Mouse (Mus musculus) midbrain, embryonic 12.5 days (tissue): ENCODE results near the gene 4930524B15Rik. TPM values are rescaled to one million over a fixed set of nuclear protein-coding genes. Genes with fewer than 3 reads are reported as not detected.
"Not testable (repeated sequence)": the region's sequence is repeated elsewhere in the genome, so short reads cannot be mapped to it uniquely, and the experiment has no call there.

Experiments used
- ATAC-seq: fragments of 200-750 bp; cut with Nextera tagmentation; 2 replicates; pipeline ENCODE4 v1.8.0; 2017; ENCODE audit warnings: low read depth, moderate TSS enrichment, moderate library complexity; ENCODE audit not compliant: low FRiP score
- H3K27ac ChIP-seq: fragments of 300-500 bp; sonication (generic); replicated peaks from 2 replicates; pipeline ENCODE4 v1.5.1; 2016; ENCODE audit warnings: mild to moderate bottlenecking
- H3K27me3 ChIP-seq: fragments of 300-500 bp; sonication (generic); 2 replicates; pipeline ENCODE4 v1.6.1; 2016; ENCODE audit warnings: mild to moderate bottlenecking
- H3K36me3 ChIP-seq: fragments of 300-500 bp; sonication (generic); 2 replicates; pipeline ENCODE4 v1.6.1; 2016
- H3K4me1 ChIP-seq: fragments of 300-500 bp; sonication (generic); 2 replicates; pipeline ENCODE4 v1.6.1; 2016
- H3K4me2 ChIP-seq: fragments of 300-500 bp; sonication (generic); replicated peaks from 2 replicates; pipeline ENCODE4 v1.6.1; 2016; ENCODE audit warnings: mild to moderate bottlenecking, moderate library complexity
- H3K4me3 ChIP-seq: fragments of 300-500 bp; sonication (generic); 2 replicates; pipeline ENCODE4 v1.5.1; 2016; ENCODE audit warnings: mild to moderate bottlenecking
- H3K9ac ChIP-seq: fragments of 300-500 bp; sonication (generic); replicated peaks from 2 replicates; pipeline ENCODE4 v1.6.1; 2016; ENCODE audit warnings: mild to moderate bottlenecking, moderate library complexity
- H3K9me3 ChIP-seq: fragments of 300-500 bp; sonication (generic); 2 replicates; pipeline ENCODE4 v1.6.1; 2016; ENCODE audit warnings: mild to moderate bottlenecking
- WGBS: fragments of 180-500 bp; shearing (Covaris S2); methylation state at CpG from one replicate; pipeline ENCODE4 v1.1.7; 2016; 5-methylcytosine and 5-hydroxymethylcytosine counted together
- polyA plus RNA-seq: library from polyadenylated mRNA; unstranded; fragments of >200 nt; fragmentation: Nextera tagmentation; extraction: Ambion mirVana; gene quantifications from 2 replicates; pipeline ENCODE4 v1.2.1, GENCODE M21; 2016

The 4930524B15Rik gene
- polyA plus RNA-seq, 1 experiment from 2014 or later: 0.11 TPM

DNA sequence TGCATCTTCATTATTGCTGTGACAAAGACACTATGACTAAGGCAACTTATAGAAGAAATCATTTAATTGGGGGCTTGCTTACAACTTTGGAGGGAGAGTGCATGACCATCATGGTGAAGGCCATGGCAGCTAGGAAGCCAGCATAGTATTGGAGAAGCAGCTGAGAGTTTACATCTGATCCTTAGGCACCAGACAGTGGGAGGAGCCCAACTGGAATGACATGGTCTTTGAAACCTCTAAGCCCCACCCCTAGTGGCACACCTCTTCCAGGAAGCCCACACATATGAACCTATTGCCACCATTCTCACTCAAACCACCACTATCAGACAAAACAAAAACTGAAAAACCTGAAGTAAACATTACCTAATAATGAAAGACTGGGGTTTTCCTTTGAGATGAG lies 5.3 kb upstream of the 4930524B15Rik start:
- Histone ChIP-seq H3K9ac (no peak overlapping the region), H3K36me3 (no peaks in the 10 kb centered on the region)

DNA sequence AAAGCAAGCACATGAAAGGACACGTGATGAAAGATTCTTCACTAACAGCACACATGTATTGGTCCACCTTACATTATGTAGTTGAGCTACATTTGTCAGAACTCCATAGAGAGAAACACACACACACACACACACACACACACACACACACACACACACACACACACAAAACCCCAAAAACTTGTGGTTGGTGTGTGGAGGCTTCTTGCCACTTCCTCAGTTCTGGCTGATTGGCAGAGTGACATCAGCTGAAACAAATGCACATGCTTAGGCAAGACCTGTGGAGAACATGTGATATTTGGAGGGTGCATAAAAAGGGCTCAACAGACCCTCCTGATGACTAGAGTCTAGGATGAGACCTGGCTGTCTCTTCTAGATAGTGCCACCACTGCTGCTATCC lies 1.4 kb upstream of the 4930524B15Rik start:
- H3K27ac ChIP-seq: no peak overlapping the region
- no peak overlapping the region for H3K4me3 ChIP-seq
- H3K27me3 ChIP-seq: no peaks in the 10 kb centered on the region
- no peak for ATAC-seq
- no peak overlapping the region for H3K4me2 ChIP-seq
- 94% methylated on average over 1 of the region's 1 CpGs for WGBS
- no peak overlapping the region for H3K9ac ChIP-seq
- no peaks in the 10 kb centered on the region for H3K9me3 ChIP-seq
- H3K4me1 ChIP-seq: no peaks in the 10 kb centered on the region
- no peaks in the 10 kb centered on the region for H3K36me3 ChIP-seq

More for the DNA sequence above, 5.3 kb upstream of the 4930524B15Rik start:
- Histone ChIP-seq H3K4me3 (no peak overlapping the region), H3K9me3 (no peaks in the 10 kb centered on the region), H3K27me3 (no peaks in the 10 kb centered on the region), H3K4me2 (no peak overlapping the region), H3K27ac (no peak overlapping the region), H3K4me1 (no peaks in the 10 kb centered on the region)
- ATAC-seq: no peak

DNA sequence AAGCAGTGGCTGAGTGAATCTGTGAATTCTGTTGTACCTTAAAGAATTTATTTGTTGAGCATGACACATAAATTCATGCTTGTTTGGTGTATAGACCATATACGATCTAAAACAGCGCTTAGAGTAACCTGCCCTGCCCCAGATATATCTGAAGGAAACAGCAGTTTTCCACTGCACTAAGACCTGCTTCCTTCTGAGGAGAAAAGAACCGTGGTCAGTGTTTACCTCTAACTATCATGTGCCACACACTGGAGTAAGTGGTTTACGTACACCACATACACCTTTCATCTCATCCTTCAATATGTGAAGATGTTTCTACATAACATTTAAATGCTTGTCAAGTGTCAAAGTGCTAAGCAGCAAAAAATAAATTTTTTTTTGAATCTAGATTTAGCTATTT lies 8.7 kb downstream of the 4930524B15Rik start:
- Histone ChIP-seq H3K4me2 (no peak overlapping the region), H3K9me3 (0 out of 2 replicates have a peak, but pooled peaks cover 2% of the 10 kb centered on the region), H3K4me1 (no peaks in the 10 kb centered on the region), H3K9ac (no peak overlapping the region), H3K27ac (no peak overlapping the region), H3K36me3 (no peaks in the 10 kb centered on the region), H3K4me3 (no peak overlapping the region), H3K27me3 (no peaks in the 10 kb centered on the region)
- WGBS: 88% methylated on average over 4 of the region's 4 CpGs
- no peak for ATAC-seq

DNA sequence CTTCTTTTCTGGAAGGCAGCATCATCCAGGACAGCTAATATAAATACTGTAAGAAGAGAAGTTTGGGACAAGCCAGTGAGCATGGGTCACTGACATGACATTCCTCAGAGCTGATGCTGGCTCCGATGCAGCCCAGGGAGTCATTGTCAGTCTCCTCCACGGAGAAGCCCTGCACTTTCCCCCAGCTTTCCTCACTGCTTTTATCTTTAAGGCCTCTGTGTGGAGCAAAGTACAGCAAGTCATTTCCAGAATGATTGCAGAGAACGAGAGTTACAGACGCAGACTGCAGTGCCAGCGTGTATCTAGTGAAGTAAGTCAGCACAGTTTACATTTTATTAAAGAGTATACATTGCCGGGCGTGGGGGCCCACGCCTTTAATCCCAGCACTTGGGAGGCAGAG lies 9.4 kb downstream of the 4930524B15Rik start:
- Histone ChIP-seq H3K27ac (no peak overlapping the region), H3K36me3 (no peaks in the 10 kb centered on the region), H3K9me3 (0 out of 2 replicates have a peak, but pooled peaks cover 6% of the 10 kb centered on the region), H3K4me1 (no peaks in the 10 kb centered on the region), H3K9ac (no peak overlapping the region), H3K4me2 (no peak overlapping the region), H3K4me3 (no peak overlapping the region), H3K27me3 (no peaks in the 10 kb centered on the region)
- no peak for ATAC-seq
- 65% methylated on average over 8 of the region's 8 CpGs for WGBS

DNA sequence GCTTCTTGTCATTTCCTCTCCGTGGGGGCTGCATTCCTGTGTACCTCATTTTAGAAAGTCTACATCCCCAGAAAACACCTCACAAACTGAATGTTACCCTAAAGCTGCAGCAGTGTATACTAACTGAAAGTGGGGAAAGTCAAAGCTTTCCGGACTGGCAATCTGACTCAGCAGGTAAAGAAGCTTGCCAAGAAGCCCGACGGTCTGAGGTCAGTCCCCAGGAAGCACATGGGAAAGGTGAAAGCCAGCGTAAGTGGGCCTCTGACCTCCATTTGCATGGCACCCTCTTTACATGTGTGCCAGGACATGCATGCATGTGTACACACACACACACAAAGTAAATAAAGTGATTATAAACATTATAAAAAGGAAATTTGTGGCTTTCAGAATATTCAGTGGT lies 10.3 kb downstream of the 4930524B15Rik start:
- no peak for ATAC-seq
- Histone ChIP-seq H3K9me3 (0 out of 2 replicates have a peak, but pooled peaks cover 6% of the 10 kb centered on the region), H3K27me3 (no peaks in the 10 kb centered on the region), H3K36me3 (no peaks in the 10 kb centered on the region), H3K9ac (no peak overlapping the region), H3K27ac (no peak overlapping the region), H3K4me2 (no peak overlapping the region), H3K4me1 (no peaks in the 10 kb centered on the region), H3K4me3 (no peak overlapping the region)
- WGBS: 84% methylated on average over 5 of the region's 5 CpGs

DNA sequence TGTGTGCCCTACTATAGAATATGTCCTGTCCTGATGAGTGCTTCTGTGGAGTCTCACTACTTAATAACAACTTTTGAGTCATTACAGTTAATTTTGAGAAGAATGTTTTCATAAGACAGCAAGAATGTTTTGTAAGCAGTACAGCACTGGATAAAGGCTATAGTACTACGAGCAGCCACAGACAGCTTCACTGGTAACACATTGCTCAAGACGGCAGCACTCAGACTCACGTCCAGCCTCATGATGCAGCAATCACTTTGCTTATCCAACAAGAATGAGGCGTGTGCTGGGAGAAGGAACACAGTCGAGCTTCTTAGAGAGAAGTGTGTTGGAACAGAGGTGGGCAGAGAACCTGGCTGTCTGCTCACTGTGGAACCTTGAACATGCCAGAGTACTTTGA lies 10.7 kb downstream of the 4930524B15Rik start:
- no peak overlapping the region for H3K4me3 ChIP-seq
- ATAC-seq: no peak
- no peak overlapping the region for H3K4me2 ChIP-seq
- H3K36me3 ChIP-seq: no peaks in the 10 kb centered on the region
- no peak overlapping the region for H3K9ac ChIP-seq
- 75% methylated on average over 5 of the region's 5 CpGs for WGBS
- H3K27ac ChIP-seq: no peak overlapping the region
- H3K4me1 ChIP-seq: no peaks in the 10 kb centered on the region
- H3K9me3 ChIP-seq: 0 out of 2 replicates have a peak, but pooled peaks cover 6% of the 10 kb centered on the region
- H3K27me3 ChIP-seq: no peaks in the 10 kb centered on the region

DNA sequence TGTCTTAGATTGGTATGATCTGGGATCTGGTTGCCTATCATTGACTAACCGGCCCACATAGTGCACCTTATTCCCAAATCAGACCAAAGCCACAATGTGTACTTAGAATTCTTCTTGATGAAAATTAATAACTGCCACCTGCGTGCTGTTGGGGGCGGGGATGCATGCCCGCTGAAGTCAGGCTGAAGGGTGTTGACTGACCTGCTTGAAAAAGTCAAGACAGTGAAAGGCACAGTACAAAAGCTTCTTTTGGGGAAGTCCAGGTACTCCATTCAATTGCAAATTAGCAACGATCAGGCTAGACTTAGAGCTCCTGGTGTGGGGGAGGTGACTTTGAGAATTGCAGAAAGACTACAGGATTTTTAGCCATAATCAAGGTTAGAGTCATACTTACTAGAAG lies 14.7 kb downstream of the 4930524B15Rik start:
- not testable (repeated sequence) for H3K36me3 ChIP-seq, H3K27ac ChIP-seq, H3K9me3 ChIP-seq, H3K4me3 ChIP-seq, H3K4me2 ChIP-seq, H3K9ac ChIP-seq, H3K27me3 ChIP-seq, H3K4me1 ChIP-seq, ATAC-seq
- WGBS: 86% methylated on average over 5 of the region's 5 CpGs

DNA sequence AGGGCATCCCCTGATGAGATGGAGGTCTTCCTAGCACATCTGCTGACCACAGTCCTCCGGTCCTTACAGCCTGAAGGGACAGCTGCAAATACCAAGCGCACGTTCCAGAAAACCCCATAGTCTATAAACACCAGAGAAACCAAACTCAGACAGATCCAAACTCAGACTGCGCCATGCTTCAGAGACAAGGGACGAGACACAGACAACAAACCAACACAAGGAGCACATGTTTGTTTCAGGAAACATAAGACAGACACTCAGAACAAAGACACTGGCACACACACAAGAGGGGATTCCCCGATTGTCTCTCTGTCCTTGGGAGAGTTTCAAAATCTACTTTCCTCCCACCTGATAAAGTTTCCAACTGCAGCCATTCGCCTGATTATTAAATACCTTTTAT lies 16.4 kb downstream of the 4930524B15Rik start:
- H3K4me1 ChIP-seq: no peaks in the 10 kb centered on the region
- no peak for ATAC-seq
- WGBS: 90% methylated on average over 7 of the region's 7 CpGs
- H3K27ac ChIP-seq: no peak overlapping the region
- H3K9me3 ChIP-seq: 0 out of 2 replicates have a peak, but pooled peaks cover 6% of the 10 kb centered on the region
- no peak overlapping the region for H3K4me3 ChIP-seq
- no peak overlapping the region for H3K9ac ChIP-seq
- H3K36me3 ChIP-seq: no peaks in the 10 kb centered on the region
- no peak overlapping the region for H3K4me2 ChIP-seq
- no peaks in the 10 kb centered on the region for H3K27me3 ChIP-seq

DNA sequence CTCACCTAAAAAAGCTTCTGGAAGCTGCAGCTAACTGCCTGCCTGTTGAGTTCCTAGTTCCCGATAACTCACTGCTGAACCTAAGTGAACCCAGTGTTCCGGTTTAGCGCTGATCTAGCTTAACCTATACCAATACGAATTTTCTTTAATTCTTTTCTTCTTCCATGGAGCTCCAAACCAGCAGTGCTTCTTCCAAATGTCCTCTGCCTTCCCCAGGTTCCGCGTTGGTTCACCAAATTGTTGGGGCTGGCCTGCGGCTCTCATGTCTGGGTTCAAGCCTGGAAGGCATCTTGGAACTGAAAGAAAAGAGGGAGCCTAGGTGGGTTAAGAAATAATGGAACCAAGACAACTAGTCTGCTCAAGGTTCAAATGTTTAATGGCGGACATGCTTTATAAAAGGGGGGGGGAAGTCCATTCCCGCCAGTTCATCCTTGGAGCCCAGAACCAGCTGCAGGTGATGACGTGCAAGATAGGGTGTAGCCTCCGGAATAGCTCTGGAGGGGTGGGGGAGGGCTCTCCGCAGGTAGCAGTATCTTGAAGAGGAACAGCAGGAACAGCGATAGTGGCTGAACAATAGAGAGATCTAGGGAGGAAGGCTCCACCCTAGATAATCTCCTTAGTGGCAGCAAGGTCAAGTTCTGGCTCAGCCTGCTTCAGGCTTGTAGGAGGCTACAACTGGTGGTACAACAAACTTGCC lies 17.0 kb downstream of the 4930524B15Rik start:
- not testable (repeated sequence) for H3K4me1 ChIP-seq, H3K27ac ChIP-seq, H3K27me3 ChIP-seq, ATAC-seq, H3K9ac ChIP-seq, H3K9me3 ChIP-seq, H3K4me3 ChIP-seq, H3K36me3 ChIP-seq, H3K4me2 ChIP-seq
- 79% methylated on average over 13 of the region's 13 CpGs for WGBS

DNA sequence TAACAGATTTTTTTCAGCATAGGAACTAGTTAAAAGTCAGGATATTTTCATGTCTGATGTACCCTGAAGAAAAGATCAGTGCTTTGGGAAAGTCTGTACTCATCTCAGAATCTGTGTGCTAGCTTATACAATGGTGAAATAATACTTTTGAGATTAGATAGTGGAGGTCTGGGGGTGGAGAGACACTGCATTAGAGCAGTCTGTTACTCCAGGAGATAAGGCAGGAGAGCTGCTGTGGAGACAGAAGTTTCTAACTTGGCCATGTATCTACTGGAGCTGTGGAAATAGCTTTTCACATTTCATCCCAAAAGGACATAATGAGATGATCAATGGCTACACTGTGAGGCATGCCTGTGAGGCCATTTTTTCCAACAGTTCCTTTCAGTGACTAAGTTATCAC lies 17.9 kb downstream of the 4930524B15Rik start:
- H3K9me3 ChIP-seq: 0 out of 2 replicates have a peak, but pooled peaks cover 6% of the 10 kb centered on the region
- no peak overlapping the region for H3K4me2 ChIP-seq
- H3K4me3 ChIP-seq: no peak overlapping the region
- H3K4me1 ChIP-seq: no peaks in the 10 kb centered on the region
- no peaks in the 10 kb centered on the region for H3K27me3 ChIP-seq
- H3K9ac ChIP-seq: no peak overlapping the region
- ATAC-seq: no peak
- H3K36me3 ChIP-seq: no peaks in the 10 kb centered on the region
- H3K27ac ChIP-seq: no peak overlapping the region

DNA sequence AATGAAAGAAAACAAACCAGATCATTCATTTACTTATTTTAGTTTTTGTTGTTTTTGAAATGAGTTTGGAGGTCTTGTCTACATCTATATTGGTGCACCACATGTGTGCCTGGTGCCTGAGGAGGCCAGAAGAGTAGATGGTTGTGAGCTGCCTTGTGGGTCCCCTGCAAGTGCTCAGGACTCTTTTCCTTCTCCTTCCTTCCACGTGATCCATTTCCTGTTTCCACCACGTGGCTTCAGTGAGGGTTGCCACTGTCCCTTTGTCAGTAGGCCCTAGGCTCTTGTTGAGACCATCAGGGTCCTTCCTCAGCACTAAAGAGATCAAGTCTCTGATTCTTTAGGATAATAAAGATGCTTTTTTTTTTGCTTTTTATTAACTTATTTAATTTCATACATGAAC lies 19.4 kb downstream of the 4930524B15Rik start:
- 84% methylated on average over 2 of the region's 2 CpGs for WGBS

DNA sequence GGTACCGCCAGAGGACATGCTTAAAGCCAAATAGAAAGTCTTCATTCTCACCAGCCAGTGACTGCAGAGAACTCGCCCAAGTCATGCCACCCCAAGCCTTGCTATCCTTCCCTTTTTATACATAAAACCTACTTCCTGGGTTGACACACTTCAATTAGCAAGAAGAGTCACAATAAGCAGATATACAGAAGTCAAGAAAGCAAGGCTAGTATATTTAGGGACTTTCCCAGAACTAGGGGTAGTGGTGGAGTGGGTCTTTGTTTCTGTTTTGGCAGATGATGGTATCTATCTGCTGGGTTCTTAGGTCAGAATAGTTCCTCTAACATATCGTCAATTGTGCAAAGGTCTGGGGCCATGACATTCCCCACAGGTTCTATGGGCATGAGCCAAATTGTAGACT lies 27.1 kb downstream of the 4930524B15Rik start:
- Histone ChIP-seq H3K36me3 (no peaks in the 10 kb centered on the region), H3K9ac (no peak overlapping the region), H3K27me3 (no peaks in the 10 kb centered on the region), H3K27ac (no peak overlapping the region), H3K4me2 (no peak overlapping the region), H3K4me1 (no peaks in the 10 kb centered on the region), H3K9me3 (no peaks in the 10 kb centered on the region), H3K4me3 (no peak overlapping the region)
- no peak for ATAC-seq
- 91% methylated on average over 3 of the region's 3 CpGs for WGBS

More for the DNA sequence above, 19.4 kb downstream of the 4930524B15Rik start:
- Histone ChIP-seq H3K4me3 (no peak overlapping the region), H3K4me2 (no peak overlapping the region), H3K4me1 (no peaks in the 10 kb centered on the region), H3K27me3 (no peaks in the 10 kb centered on the region), H3K36me3 (no peaks in the 10 kb centered on the region), H3K9me3 (no peaks in the 10 kb centered on the region), H3K27ac (no peak overlapping the region), H3K9ac (no peak overlapping the region)
- no peak for ATAC-seq

DNA sequence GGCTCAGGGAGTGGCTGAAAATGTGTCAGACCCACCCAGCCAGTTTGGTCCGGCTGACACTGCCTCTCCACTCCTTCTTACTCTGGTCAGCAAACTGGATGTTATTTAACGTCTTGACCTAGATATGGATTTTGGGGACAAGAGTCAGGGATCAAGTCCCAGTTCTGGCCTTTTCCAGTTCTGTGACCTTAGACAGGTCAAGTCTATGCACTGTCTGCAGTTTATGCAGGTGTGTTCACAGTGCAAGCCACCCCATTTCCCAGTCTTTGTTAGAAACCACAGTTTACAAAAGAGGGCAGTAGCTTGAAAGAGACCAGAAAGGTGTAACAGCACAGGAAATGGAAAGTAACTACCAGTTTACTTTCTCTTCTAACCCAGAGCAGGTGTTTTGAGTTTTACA lies 34.3 kb downstream of the 4930524B15Rik start:
- Histone ChIP-seq H3K4me2 (no peak overlapping the region), H3K36me3 (peaks cover 14% of the 10 kb centered on the region), H3K9ac (no peak overlapping the region), H3K27ac (0 out of 2 replicates have a peak overlapping the region, but pooled peaks have one; percentile 31), H3K9me3 (no peaks in the 10 kb centered on the region), H3K4me3 (no peak overlapping the region), H3K4me1 (peaks cover 33% of the 10 kb centered on the region), H3K27me3 (no peaks in the 10 kb centered on the region; the same call in 1 of the 2 replicates)
- 37% methylated on average over 2 of the region's 2 CpGs for WGBS
- ATAC-seq: peak; percentile 16; the same call in 1 of the 2 replicates
